Mouse (Mus musculus) heart, postnatal 0 days (tissue): ENCODE results near the gene Selenoh.

Experiments
- CTCF ChIP-seq: IDR thresholded peaks from 2 replicates; pipeline ENCODE4 v1.5.1; 2016; ENCODE audit warnings: antibody characterized with exemption, control low read depth, low read depth
- EP300 ChIP-seq: IDR thresholded peaks from 2 replicates; pipeline ENCODE4 v1.6.1; 2016; ENCODE audit warnings: antibody characterized with exemption, low read depth

GRCm38 (mm10) chr2:84714811-84715561 lies 44.4 kb upstream of the Selenoh start, which contains the start of gene Zdhhc5:
- TF ChIP-seq CTCF (no peak), EP300 (0 out of 2 replicates have a peak, but pooled peaks have one; percentile 39)
